Mouse (Mus musculus) yolk sac, embryonic 10.5 days (tissue): ENCODE measurements around the gene Gm8879.
"Not testable (repeated sequence)": the region's sequence is repeated elsewhere in the genome, so short reads cannot be mapped to it uniquely, and the experiment has no call there.

Source experiments
- DNase-seq: peaks from one replicate; pipeline ENCODE4 v3.0.0-alpha.2; 2017; ENCODE audit warnings: low spot score

The Gm8879 gene

DNA sequence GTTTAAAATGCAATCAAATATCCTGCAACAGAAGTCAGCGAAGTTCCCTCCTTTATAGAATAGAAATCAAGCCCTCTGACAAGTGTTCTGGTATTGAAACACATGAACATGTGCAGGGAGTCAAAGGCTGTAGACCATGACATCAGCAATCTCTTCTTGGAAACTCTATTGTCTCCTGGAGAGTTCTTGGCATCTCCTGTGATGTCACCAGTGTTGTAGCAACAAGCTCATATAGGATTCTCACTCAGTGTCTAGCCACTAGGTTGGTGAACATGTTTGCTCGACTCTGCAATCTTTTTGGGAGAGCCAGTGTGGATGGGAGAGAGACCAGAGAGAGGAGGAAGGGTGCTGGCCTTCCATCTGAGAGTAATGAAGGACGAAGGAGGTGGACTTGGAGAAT lies at the start of gene Gm8879:
Gm8879 (plus strand) TSS at position 301 of the 400 bp plus-strand sequence.
- DNase-seq: not testable (repeated sequence)

DNA sequence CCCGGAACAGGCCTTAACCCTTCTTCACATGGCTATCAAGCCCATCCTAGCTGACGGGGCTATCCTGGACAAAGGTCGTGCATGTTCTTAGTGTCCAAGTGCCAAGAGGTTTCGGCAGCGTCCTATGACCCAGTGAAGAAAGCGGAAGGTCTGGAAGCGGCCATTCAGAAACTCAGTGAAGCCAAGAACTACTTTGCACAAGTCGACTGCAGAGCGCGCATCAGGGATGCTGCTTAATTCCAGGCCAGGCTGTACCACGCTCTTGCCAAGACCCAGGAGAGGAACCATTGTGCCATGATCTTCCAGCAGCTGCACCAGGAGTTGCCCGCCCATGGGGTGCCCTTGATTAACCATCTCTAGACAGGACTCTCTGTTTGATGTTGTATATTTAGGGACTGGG lies 10.6 kb downstream of the Gm8879 start:
- not testable (repeated sequence) for DNase-seq
